Mouse (Mus musculus): ENCODE data around the gene Mbd5. TPM values are rescaled to one million over a fixed set of nuclear protein-coding genes. Genes with fewer than 3 reads are reported as not detected.

The Mbd5 gene
- polyA plus RNA-seq, 1 experiment: 43.5 TPM

- no peaks in the 10 kb centered on the region for H3K4me1 ChIP-seq (ENCODE audit: control insufficient read depth, insufficient read depth, low read length)
- no peak for TF ChIP-seq CTCF (IDR thresholded peaks at IDR 0.05; ENCODE audit: borderline replicate concordance, insufficient read depth, low read length)
- no peak for TF ChIP-seq POLR2A (IDR thresholded peaks at IDR 0.05; ENCODE audit: low read depth, low read length)
- H3K4me3 ChIP-seq (ENCODE audit: insufficient read depth, low read length): no peak overlapping the region
- no peak overlapping the region for H3K27ac ChIP-seq (ENCODE audit: insufficient read depth, low read length)
Measured at GRCm38 (mm10) chr2:49358839-49359520, 409.7 kb downstream of the Mbd5 start.

- H3K4me1 ChIP-seq (ENCODE audit: control insufficient read depth, insufficient read depth, low read length): no peaks in the 10 kb centered on the region
- H3K27ac ChIP-seq (ENCODE audit: insufficient read depth, low read length): no peak overlapping the region
- TF ChIP-seq CTCF (IDR thresholded peaks at IDR 0.05; ENCODE audit: borderline replicate concordance, insufficient read depth, low read length) (no peak), POLR2A (IDR thresholded peaks at IDR 0.05; ENCODE audit: low read depth, low read length) (no peak)
- H3K4me3 ChIP-seq (ENCODE audit: insufficient read depth, low read length): no peak overlapping the region
Measured at GRCm38 (mm10) chr2:49359706-49360105, 410.4 kb downstream of the Mbd5 start.

- H3K27ac ChIP-seq (ENCODE audit: insufficient read depth, low read length): no peak overlapping the region
- TF ChIP-seq POLR2A (IDR thresholded peaks at IDR 0.05; ENCODE audit: low read depth, low read length) (no peak), CTCF (IDR thresholded peaks at IDR 0.05; ENCODE audit: borderline replicate concordance, insufficient read depth, low read length) (no peak)
- no peaks in the 10 kb centered on the region for H3K4me1 ChIP-seq (ENCODE audit: control insufficient read depth, insufficient read depth, low read length)
- no peak overlapping the region for H3K4me3 ChIP-seq (ENCODE audit: insufficient read depth, low read length)
Measured at GRCm38 (mm10) chr2:49364546-49364945, 415.2 kb downstream of the Mbd5 start.

DNA sequence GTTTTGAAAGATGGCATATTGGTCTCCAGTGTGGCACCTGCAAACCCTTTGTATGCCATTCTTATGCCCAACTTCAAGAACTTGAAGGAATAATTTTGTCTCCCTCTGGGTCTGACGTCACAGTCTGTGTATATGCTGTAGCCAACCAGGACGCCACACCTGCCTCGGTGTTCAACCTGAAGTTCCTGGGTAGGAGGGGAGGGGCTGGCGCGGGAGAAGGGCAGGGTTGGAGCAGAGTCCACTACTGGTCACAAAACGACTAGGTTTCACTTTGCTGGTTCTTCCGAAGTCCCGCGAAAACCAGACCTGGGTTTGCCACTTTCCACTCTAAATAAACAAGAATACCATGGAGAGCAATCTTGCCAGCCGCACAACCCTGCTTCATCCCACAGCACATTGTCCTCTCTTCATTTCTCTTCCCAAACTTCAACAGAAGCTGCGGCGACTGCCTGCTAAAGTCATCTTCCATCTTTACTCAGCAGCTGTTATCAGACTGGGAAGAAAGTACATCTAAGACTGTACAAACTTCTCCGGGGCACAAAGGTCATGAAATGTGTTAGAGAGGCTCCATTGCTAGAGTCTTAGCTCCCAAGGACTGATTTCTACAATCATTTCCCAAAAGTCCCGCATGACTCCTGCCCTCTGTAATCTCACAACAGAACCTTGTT, 417.7 kb downstream of the Mbd5 start:
- Histone ChIP-seq H3K4me1 (ENCODE audit: control insufficient read depth, insufficient read depth, low read length) (no peaks in the 10 kb centered on the region), H3K4me3 (ENCODE audit: insufficient read depth, low read length) (no peak overlapping the region)
- no peak for TF ChIP-seq CTCF (IDR thresholded peaks at IDR 0.05; ENCODE audit: borderline replicate concordance, insufficient read depth, low read length)
- no peak for TF ChIP-seq POLR2A (IDR thresholded peaks at IDR 0.05; ENCODE audit: low read depth, low read length)

DNA sequence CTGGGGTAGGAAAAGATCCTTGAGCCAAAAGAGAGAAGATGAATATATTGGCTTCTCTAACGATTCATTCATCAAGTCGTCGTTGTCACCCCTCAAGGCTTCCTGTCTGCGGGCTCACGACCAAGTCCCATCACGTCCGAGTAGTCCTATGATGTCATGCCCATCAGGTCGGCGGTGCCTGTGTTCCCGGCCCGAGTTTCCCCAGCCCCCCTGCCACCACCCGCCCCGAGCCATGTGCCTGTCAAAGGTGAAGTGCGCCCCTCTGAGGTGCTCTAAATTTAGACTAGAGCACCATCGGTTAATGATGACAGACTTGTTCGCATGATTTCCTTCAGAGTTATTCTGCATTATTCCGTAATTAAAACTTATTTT, 418.2 kb downstream of the Mbd5 start:
- no peak overlapping the region for H3K4me3 ChIP-seq (ENCODE audit: insufficient read depth, low read length)
- TF ChIP-seq POLR2A (IDR thresholded peaks at IDR 0.05; ENCODE audit: low read depth, low read length) (no peak), CTCF (IDR thresholded peaks at IDR 0.05; ENCODE audit: borderline replicate concordance, insufficient read depth, low read length) (no peak)
- no peaks in the 10 kb centered on the region for H3K4me1 ChIP-seq (ENCODE audit: control insufficient read depth, insufficient read depth, low read length)
- H3K27ac ChIP-seq (ENCODE audit: insufficient read depth, low read length): no peak overlapping the region

More for the DNA sequence above, 417.7 kb downstream of the Mbd5 start:
- H3K27ac ChIP-seq (ENCODE audit: insufficient read depth, low read length): no peak overlapping the region

- no peak overlapping the region for H3K4me3 ChIP-seq (ENCODE audit: insufficient read depth, low read length)
- H3K27ac ChIP-seq (ENCODE audit: insufficient read depth, low read length): no peak overlapping the region
- TF ChIP-seq CTCF (IDR thresholded peaks at IDR 0.05; ENCODE audit: borderline replicate concordance, insufficient read depth, low read length) (no peak), POLR2A (IDR thresholded peaks at IDR 0.05; ENCODE audit: low read depth, low read length) (no peak)
- no peaks in the 10 kb centered on the region for H3K4me1 ChIP-seq (ENCODE audit: control insufficient read depth, insufficient read depth, low read length)
Measured at GRCm38 (mm10) chr2:49371632-49372031, 422.3 kb downstream of the Mbd5 start.

DNA sequence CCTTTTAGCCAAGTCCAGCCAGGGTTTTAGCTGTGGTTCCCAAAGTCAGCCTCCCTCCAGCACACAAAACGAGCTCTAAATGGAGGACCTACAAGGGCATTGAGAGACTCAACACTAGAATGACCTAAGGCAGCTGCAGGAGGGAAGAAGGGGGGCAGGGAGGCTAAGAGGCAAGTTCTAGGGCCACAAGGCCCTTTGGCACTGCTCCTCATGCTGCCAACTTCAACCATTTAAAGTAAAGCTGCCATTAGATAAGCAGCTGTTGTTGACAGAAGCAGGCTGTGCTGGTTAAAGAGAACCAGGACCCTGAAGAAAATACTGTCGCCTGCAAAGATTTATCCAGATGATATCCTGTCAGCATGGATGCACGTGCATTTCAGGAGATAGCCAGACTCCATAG, 423.3 kb downstream of the Mbd5 start:
- no peaks in the 10 kb centered on the region for H3K4me1 ChIP-seq (ENCODE audit: control insufficient read depth, insufficient read depth, low read length)
- no peak overlapping the region for H3K27ac ChIP-seq (ENCODE audit: insufficient read depth, low read length)
- no peak for TF ChIP-seq POLR2A (IDR thresholded peaks at IDR 0.05; ENCODE audit: low read depth, low read length)
- no peak for TF ChIP-seq CTCF (IDR thresholded peaks at IDR 0.05; ENCODE audit: borderline replicate concordance, insufficient read depth, low read length)
- no peak overlapping the region for H3K4me3 ChIP-seq (ENCODE audit: insufficient read depth, low read length)

Other genes starting within 250 kb of the Mbd5 start
- 27.8 and 43.9 TPM in 2 replicates for gene Acvr2a, start 135.4 kb upstream of the Mbd5 start, polyA plus RNA-seq (2011; ENCODE audit: insufficient read length, low read depth, missing spikeins)
- gene Orc4, start 769 bp downstream of the Mbd5 start, polyA plus RNA-seq (2011; ENCODE audit: insufficient read length, low read depth, missing spikeins): 127 and 135 TPM in 2 replicates

Measured in embryonic fibroblast, embryonic 13.5 days (primary cell).